Mouse (Mus musculus): ENCODE results near the gene 4931428F04Rik.
"Not testable (repeated sequence)": the region's sequence is repeated elsewhere in the genome, so short reads cannot be mapped to it uniquely, and the experiment has no call there.

Gene 4931428F04Rik

GRCm38 (mm10) chr8:105259721-105260320 lies 29.8 kb downstream of the 4931428F04Rik start:
- DNase-seq, result peak; percentile 83

- DNase-seq, result no peak
Observed at GRCm38 (mm10) chr8:105258911-105259720, 30.5 kb downstream of the 4931428F04Rik start.

GRCm38 (mm10) chr8:105257318-105258114 lies 32.1 kb downstream of the 4931428F04Rik start:
- DNase-seq, result no peak

- peak; percentile 81 for DNase-seq
Observed at GRCm38 (mm10) chr8:105254966-105255350, 34.7 kb downstream of the 4931428F04Rik start, which contains the start of gene B3gnt9. Gene B3gnt9 (minus strand): TSS chr8:105255153.

GRCm38 (mm10) chr8:105254152-105254965 lies 35.3 kb downstream of the 4931428F04Rik start:
- peak; percentile 98 for DNase-seq

- peak; percentile 31 for DNase-seq
Observed at GRCm38 (mm10) chr8:105253766-105254151, 35.9 kb downstream of the 4931428F04Rik start.

- no peak for DNase-seq
Observed at GRCm38 (mm10) chr8:105252680-105253537, 36.8 kb downstream of the 4931428F04Rik start.

GRCm38 (mm10) chr8:105251954-105252353 lies 37.7 kb downstream of the 4931428F04Rik start:
- no peak for DNase-seq

GRCm38 (mm10) chr8:105241016-105241415 lies 48.6 kb downstream of the 4931428F04Rik start:
- DNase-seq, result no peak

GRCm38 (mm10) chr8:105237442-105238142 lies 52.1 kb downstream of the 4931428F04Rik start:
- DNase-seq, result no peak

GRCm38 (mm10) chr8:105235206-105235605 lies 54.5 kb downstream of the 4931428F04Rik start:
- DNase-seq, result no peak

GRCm38 (mm10) chr8:105233126-105233935 lies 56.3 kb downstream of the 4931428F04Rik start:
- DNase-seq, result no peak

GRCm38 (mm10) chr8:105232321-105232693 lies 57.4 kb downstream of the 4931428F04Rik start:
- not testable (repeated sequence) for DNase-seq

GRCm38 (mm10) chr8:105231503-105232320 lies 58.0 kb downstream of the 4931428F04Rik start:
- DNase-seq, result no peak
